Mouse (Mus musculus): ENCODE results near the gene Racgap1.
A peak's percentile ranks its signal among the peaks of the same experiment; 100 is the strongest.

Racgap1 gene

GRCm38 (mm10) chr15:99664600-99665451 lies 13.4 kb upstream of the Racgap1 start:
- DNase-seq (ENCODE audit: low spot score): peak; percentile 82

GRCm38 (mm10) chr15:99663964-99664599 lies 12.6 kb upstream of the Racgap1 start:
- DNase-seq (ENCODE audit: low spot score): no peak

- no peak for DNase-seq (ENCODE audit: low spot score)
These were observed 10.9 kb upstream of the Racgap1 start for GRCm38 (mm10) chr15:99662371-99662770.

GRCm38 (mm10) chr15:99661121-99661830 lies 9.8 kb upstream of the Racgap1 start:
- no peak for DNase-seq (ENCODE audit: low spot score)

GRCm38 (mm10) chr15:99658437-99658836 lies 7.0 kb upstream of the Racgap1 start:
- no peak for DNase-seq (ENCODE audit: low spot score)

GRCm38 (mm10) chr15:99655956-99656355 lies 4.5 kb upstream of the Racgap1 start:
- no peak for DNase-seq (ENCODE audit: low spot score)

- DNase-seq (ENCODE audit: low spot score): no peak
These were observed 2.4 kb upstream of the Racgap1 start for GRCm38 (mm10) chr15:99653876-99654275.

- no peak for DNase-seq (ENCODE audit: low spot score)
These were observed 1.8 kb upstream of the Racgap1 start for GRCm38 (mm10) chr15:99653291-99653690.

- DNase-seq (ENCODE audit: low spot score): no peak
These were observed 772 bp upstream of the Racgap1 start for GRCm38 (mm10) chr15:99651984-99652872.

- no peak for DNase-seq (ENCODE audit: low spot score)
These were observed 1.2 kb downstream of the Racgap1 start for GRCm38 (mm10) chr15:99650304-99650703.

GRCm38 (mm10) chr15:99649067-99649761 lies 2.2 kb downstream of the Racgap1 start:
- DNase-seq (ENCODE audit: low spot score): no peak

GRCm38 (mm10) chr15:99648326-99648725 lies 3.1 kb downstream of the Racgap1 start:
- no peak for DNase-seq (ENCODE audit: low spot score)

- no peak for DNase-seq (ENCODE audit: low spot score)
These were observed 6.7 kb downstream of the Racgap1 start for GRCm38 (mm10) chr15:99644776-99645175.

- DNase-seq (ENCODE audit: low spot score): no peak
These were observed 7.6 kb downstream of the Racgap1 start for GRCm38 (mm10) chr15:99643832-99644231.

GRCm38 (mm10) chr15:99642622-99643021 lies 8.8 kb downstream of the Racgap1 start:
- no peak for DNase-seq (ENCODE audit: low spot score)

GRCm38 (mm10) chr15:99638124-99638485 lies 13.4 kb downstream of the Racgap1 start:
- no peak for DNase-seq (ENCODE audit: low spot score)

GRCm38 (mm10) chr15:99637405-99638123 lies 13.9 kb downstream of the Racgap1 start:
- DNase-seq (ENCODE audit: low spot score): no peak

- no peak for DNase-seq (ENCODE audit: low spot score)
These were observed 16.8 kb downstream of the Racgap1 start for GRCm38 (mm10) chr15:99634702-99635101.

- DNase-seq (ENCODE audit: low spot score): peak; percentile 37
These were observed 19.8 kb downstream of the Racgap1 start for GRCm38 (mm10) chr15:99631618-99632017.

- DNase-seq (ENCODE audit: low spot score): no peak
These were observed 29.4 kb downstream of the Racgap1 start for GRCm38 (mm10) chr15:99622063-99622462.

GRCm38 (mm10) chr15:99619821-99620220 lies 31.6 kb downstream of the Racgap1 start:
- DNase-seq (ENCODE audit: low spot score): no peak
